In the genomic region with DNA sequence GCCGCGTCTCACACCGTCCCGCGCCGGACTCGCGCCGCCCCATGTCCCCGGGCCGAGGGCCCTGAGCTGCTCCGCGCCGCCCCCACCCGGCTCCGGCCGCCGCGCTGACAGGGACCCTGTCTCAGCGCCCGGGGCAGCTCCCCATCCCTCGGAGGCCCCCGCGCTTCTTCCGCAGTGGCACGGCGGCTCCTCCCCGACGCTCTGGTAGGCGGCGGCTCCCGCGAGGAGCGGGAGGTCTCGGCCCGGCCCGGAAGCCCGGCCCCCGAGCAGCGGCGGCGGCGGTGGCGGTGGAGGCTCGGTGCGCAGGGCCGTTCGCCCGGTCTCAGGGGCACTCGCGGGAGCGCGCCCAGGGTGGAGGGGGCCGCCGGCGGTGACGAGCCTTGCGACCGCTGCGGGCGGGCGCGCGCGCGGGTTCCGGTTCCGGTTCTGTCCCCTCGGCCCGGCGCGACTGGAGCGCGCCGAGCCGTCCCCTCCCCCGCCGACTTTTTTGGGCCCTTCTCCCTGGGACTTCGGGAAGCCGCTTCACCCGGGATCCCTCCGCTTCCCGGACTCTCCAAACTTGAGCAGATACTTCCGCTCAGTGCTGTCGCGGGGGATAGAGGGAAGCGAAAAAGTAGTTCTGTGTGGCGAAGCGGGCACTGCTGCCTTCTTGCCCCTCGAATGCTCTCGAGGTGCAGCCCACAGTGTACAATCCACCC, we compare ENCODE assay signal across 8 mouse cellular contexts. TPM values are rescaled to one million over a fixed set of nuclear protein-coding genes. Genes with fewer than 3 reads are reported as not detected.
DNase-seq lines count a peak whose midpoint lies in the region; ATAC-seq and TF ChIP-seq lines count a peak whose summit lies in the region.

No protein-coding gene starts in this region.

- no peak for TF ChIP-seq CTCF in lung, postnatal 0 days (IDR thresholded peaks at IDR 0.05)

- 0% methylated on average over 55 of the region's 91 CpGs for WGBS in hindbrain, embryonic 11.5 days
- WGBS in lung, postnatal 0 days: under 1% methylated on average over 41 of the region's 91 CpGs

- no peaks in the 10 kb centered on the region for H3K9me3 ChIP-seq in hindbrain, embryonic 11.5 days (ENCODE audit: control insufficient read depth, low read length)
- H3K9me3 ChIP-seq in lung, postnatal 0 days (ENCODE audit: low read length): no peaks in the 10 kb centered on the region

- TF ChIP-seq EP300 in lung, postnatal 0 days (IDR thresholded peaks at IDR 0.05): peak; percentile 78

- H3K4me1 ChIP-seq in hindbrain, embryonic 11.5 days (replicated peaks; ENCODE audit: control insufficient read depth, insufficient read depth, low read length): peaks cover 6% of the 10 kb centered on the region; the same call in 1 of the 2 replicates
- peaks cover 6% of the 10 kb centered on the region; the same call in 1 of the 2 replicates for H3K4me1 ChIP-seq in lung, postnatal 0 days (ENCODE audit: insufficient read depth, low read depth, low read length)

- H3K27me3 ChIP-seq in hindbrain, embryonic 11.5 days (ENCODE audit: control insufficient read depth, insufficient read depth, low read length): no peaks in the 10 kb centered on the region
- H3K27me3 ChIP-seq in lung, postnatal 0 days (replicated peaks; ENCODE audit: insufficient read depth, low read length): no peaks in the 10 kb centered on the region

- H3K4me3 ChIP-seq in hindbrain, embryonic 11.5 days (ENCODE audit: low read depth, low read length): peak overlapping the region; percentile 91
- peak overlapping the region; percentile 95 for H3K4me3 ChIP-seq in lung, postnatal 0 days (ENCODE audit: low read depth, low read length)

- ATAC-seq in hindbrain, embryonic 11.5 days (ENCODE audit: low FRiP score): peak; percentile 91
- peak; percentile 82 for ATAC-seq in lung, postnatal 0 days

- H3K9ac ChIP-seq in hindbrain, embryonic 11.5 days (ENCODE audit: low read depth, low read length): peak overlapping the region; percentile 90
- peak overlapping the region; percentile 87 for H3K9ac ChIP-seq in lung, postnatal 0 days (replicated peaks; ENCODE audit: low read depth)

- peak; percentile 95 for DNase-seq in NIH3T3 (ENCODE audit: low read depth)
- peak; percentile 94 to 97 for DNase-seq in cerebellum, postnatal 10 days
- peak; percentile 85 to 89 for DNase-seq in frontal cortex, postnatal 10 days (ENCODE audit: low spot score in 2 of 2)
- peak; percentile 93 for DNase-seq in hindbrain, embryonic 11.5 days (ENCODE audit: low spot score)
- DNase-seq in layer of hippocampus, adult 9-11 months: peak; percentile 92
- DNase-seq in lung, postnatal 0 days (ENCODE audit: low spot score): peak; percentile 96
- DNase-seq in retina, adult 2 months (ENCODE audit: low read depth, low spot score): peak; percentile 69
- DNase-seq in thymus, postnatal 25 days: peak; percentile 52

- no peaks in the 10 kb centered on the region for H3K36me3 ChIP-seq in hindbrain, embryonic 11.5 days (ENCODE audit: control insufficient read depth, insufficient read depth, low read length)
- no peaks in the 10 kb centered on the region for H3K36me3 ChIP-seq in lung, postnatal 0 days (ENCODE audit: insufficient read depth, low read length)

- peak overlapping the region; percentile 88 for H3K4me2 ChIP-seq in hindbrain, embryonic 11.5 days (replicated peaks; ENCODE audit: low read depth, low read length)
- peak overlapping the region; percentile 78 for H3K4me2 ChIP-seq in lung, postnatal 0 days (replicated peaks; ENCODE audit: low read depth, low read length)

- peak overlapping the region; percentile 88 for H3K27ac ChIP-seq in hindbrain, embryonic 11.5 days (ENCODE audit: low read depth, low read length)
- H3K27ac ChIP-seq in lung, postnatal 0 days (ENCODE audit: low read length): peak overlapping the region; percentile 97

RNA-seq across cellular contexts. Expression of gene Arhgef12, which starts 1.2 kb away (rescaled TPM):
- 11.6 and 22.5 TPM in 2 replicates for polyA plus RNA-seq in hindbrain, embryonic 11.5 days (2014; fragmentation: Nextera tagmentation; extraction: Ambion mirVana)
- 13.9 and 17.2 TPM in 2 replicates for polyA plus RNA-seq in lung, postnatal 0 days (2015; fragmentation: Nextera tagmentation; extraction: Ambion mirVana)

RNA-seq across cellular contexts. Expression of gene Tmem136, which starts 10.6 kb away (rescaled TPM):
- 16.9 and 19.2 TPM in 2 replicates for polyA plus RNA-seq in hindbrain, embryonic 11.5 days (2014; fragmentation: Nextera tagmentation; extraction: Ambion mirVana)
- 2.8 and 3.5 TPM in 2 replicates for polyA plus RNA-seq in lung, postnatal 0 days (2015; fragmentation: Nextera tagmentation; extraction: Ambion mirVana)

Comparison
In these comparisons a context has a peak if more than half of its experiments do, and no peak if none do; other contexts are left out.
1. Peak in every context shown above with its lines: DNase-seq, ATAC-seq, H3K4me3 ChIP-seq and H3K27ac ChIP-seq.